In genomic region chr11:11223162-11223561, GRCm38 (mm10) we compare ENCODE assay signal across 9 mouse cellular contexts.
DNase-seq lines count a peak whose midpoint lies in the region; ATAC-seq and TF ChIP-seq lines count a peak whose summit lies in the region.
"Had no signal": no experiment of that assay in that cellular context is flagged by ENCODE, and none has a peak within 500 bp of the region (broad histone marks: within the 10 kb centered on the region; RNA-seq: fewer than 3 reads in every experiment).

No protein-coding gene starts in this region.

- H3K9me3 ChIP-seq in intestine, postnatal 0 days (ENCODE audit: control insufficient read depth) = no peaks in the 10 kb centered on the region
- no peaks in the 10 kb centered on the region for H3K9me3 ChIP-seq in intestine, embryonic 16.5 days (ENCODE audit: control insufficient read depth, low read length)
- no peaks in the 10 kb centered on the region for H3K9me3 ChIP-seq in embryonic facial prominence, embryonic 14.5 days (ENCODE audit: control insufficient read depth, low read length)
- H3K9me3 ChIP-seq in midbrain, postnatal 0 days (ENCODE audit: low read length) = no peaks in the 10 kb centered on the region
- H3K9me3 ChIP-seq: heart, embryonic 12.5 days had no signal

- H3K9ac ChIP-seq in intestine, postnatal 0 days (ENCODE audit: low read depth, low read length) = no peak overlapping the region
- no peak overlapping the region for H3K9ac ChIP-seq in intestine, embryonic 16.5 days (ENCODE audit: low read depth, low read length)
- no peak overlapping the region for H3K9ac ChIP-seq in embryonic facial prominence, embryonic 14.5 days (ENCODE audit: low read depth, low read length)
- H3K9ac ChIP-seq in midbrain, postnatal 0 days (replicated peaks; ENCODE audit: low read length, poor library complexity, severe bottlenecking) = no peak overlapping the region
- H3K9ac ChIP-seq: heart, embryonic 12.5 days had no signal

- no peak overlapping the region for H3K4me3 ChIP-seq in intestine, postnatal 0 days (ENCODE audit: low read depth, low read length)
- no peak overlapping the region for H3K4me3 ChIP-seq in intestine, embryonic 16.5 days (ENCODE audit: low read length)
- H3K4me3 ChIP-seq in embryonic facial prominence, embryonic 14.5 days (ENCODE audit: low read depth, low read length) = no peak overlapping the region
- no peak overlapping the region for H3K4me3 ChIP-seq in midbrain, postnatal 0 days (ENCODE audit: low read depth, low read length)
- H3K4me3 ChIP-seq: heart, embryonic 12.5 days had no signal

- TF ChIP-seq CTCF in intestine, postnatal 0 days (IDR thresholded peaks at IDR 0.05; ENCODE audit: low read depth) = peak; percentile 64
- TF ChIP-seq CTCF in midbrain, postnatal 0 days (IDR thresholded peaks at IDR 0.05) = peak; percentile 74

- DNase-seq in lung, postnatal 10 days = peak; percentile 4
- no peak for DNase-seq in lung, postnatal 4 days
- peak; percentile 44 for DNase-seq in embryonic facial prominence, embryonic 14.5 days (ENCODE audit: low spot score)
- DNase-seq in midbrain, postnatal 0 days (ENCODE audit: low spot score) = peak; percentile 65
- DNase-seq in gastrocnemius, postnatal 10 days = no peak
- DNase-seq: lung, postnatal 36 days had no signal

- H3K4me2 ChIP-seq in intestine, postnatal 0 days (replicated peaks; ENCODE audit: low read depth) = no peak overlapping the region
- no peak overlapping the region for H3K4me2 ChIP-seq in intestine, embryonic 16.5 days (ENCODE audit: low read depth, low read length)
- H3K4me2 ChIP-seq in embryonic facial prominence, embryonic 14.5 days (ENCODE audit: low read depth, low read length) = no peak overlapping the region
- no peak overlapping the region for H3K4me2 ChIP-seq in midbrain, postnatal 0 days (ENCODE audit: low read depth, low read length, poor library complexity, severe bottlenecking)
- H3K4me2 ChIP-seq: heart, embryonic 12.5 days had no signal

- no peak overlapping the region for H3K27ac ChIP-seq in intestine, postnatal 0 days (ENCODE audit: low read depth, low read length)
- H3K27ac ChIP-seq in intestine, embryonic 16.5 days (ENCODE audit: low read length) = no peak overlapping the region
- no peak overlapping the region for H3K27ac ChIP-seq in embryonic facial prominence, embryonic 14.5 days (replicated peaks; ENCODE audit: low read depth, low read length)
- no peak overlapping the region for H3K27ac ChIP-seq in midbrain, postnatal 0 days (ENCODE audit: low read depth, low read length)

- H3K4me1 ChIP-seq in intestine, postnatal 0 days (replicated peaks; ENCODE audit: control insufficient read depth, insufficient read depth, low read length) = no peaks in the 10 kb centered on the region
- H3K4me1 ChIP-seq in intestine, embryonic 16.5 days (ENCODE audit: control insufficient read depth, insufficient read depth, low read length) = no peaks in the 10 kb centered on the region
- no peaks in the 10 kb centered on the region for H3K4me1 ChIP-seq in embryonic facial prominence, embryonic 14.5 days (ENCODE audit: control insufficient read depth, insufficient read depth, low read length)
- H3K4me1 ChIP-seq in midbrain, postnatal 0 days (ENCODE audit: insufficient read depth, low read length) = no peaks in the 10 kb centered on the region
- H3K4me1 ChIP-seq: heart, embryonic 12.5 days had no signal

- no peaks in the 10 kb centered on the region for H3K27me3 ChIP-seq in intestine, postnatal 0 days (replicated peaks; ENCODE audit: control insufficient read depth, insufficient read depth, low read length)
- no peaks in the 10 kb centered on the region for H3K27me3 ChIP-seq in intestine, embryonic 16.5 days (replicated peaks; ENCODE audit: control insufficient read depth, insufficient read depth, low read length)
- H3K27me3 ChIP-seq in embryonic facial prominence, embryonic 14.5 days (replicated peaks; ENCODE audit: control insufficient read depth, insufficient read depth, low read length) = no peaks in the 10 kb centered on the region
- H3K27me3 ChIP-seq in midbrain, postnatal 0 days (ENCODE audit: insufficient read depth, low read length) = no peaks in the 10 kb centered on the region
- H3K27me3 ChIP-seq: heart, embryonic 12.5 days had no signal

- WGBS in intestine, postnatal 0 days = 13% methylated on average over 1 of the region's 1 CpGs
- 18% methylated on average over 1 of the region's 1 CpGs for WGBS in intestine, embryonic 16.5 days
- WGBS in embryonic facial prominence, embryonic 14.5 days = 11% methylated on average over 1 of the region's 1 CpGs
- WGBS in midbrain, postnatal 0 days = 9% methylated on average over 1 of the region's 1 CpGs

- no peak for ATAC-seq in intestine, postnatal 0 days
- ATAC-seq in intestine, embryonic 16.5 days = no peak
- 0 out of 2 replicates have a peak, but pooled peaks have one; percentile 15 for ATAC-seq in embryonic facial prominence, embryonic 14.5 days (ENCODE audit: low read depth)
- ATAC-seq in midbrain, postnatal 0 days (ENCODE audit: low FRiP score) = no peak

- H3K36me3 ChIP-seq in intestine, postnatal 0 days (ENCODE audit: control insufficient read depth, insufficient read depth) = no peaks in the 10 kb centered on the region
- no peaks in the 10 kb centered on the region for H3K36me3 ChIP-seq in intestine, embryonic 16.5 days (ENCODE audit: control insufficient read depth, insufficient read depth, low read length)
- H3K36me3 ChIP-seq in embryonic facial prominence, embryonic 14.5 days (ENCODE audit: control insufficient read depth, insufficient read depth, low read length) = no peaks in the 10 kb centered on the region
- no peaks in the 10 kb centered on the region for H3K36me3 ChIP-seq in midbrain, postnatal 0 days (ENCODE audit: insufficient read depth, low read length)
- H3K36me3 ChIP-seq: heart, embryonic 12.5 days had no signal

Comparison
In these comparisons a context has a peak if more than half of its experiments do, and no peak if none do; other contexts are left out.
1. DNase-seq: peak in lung, postnatal 10 days (single experiment), embryonic facial prominence, embryonic 14.5 days (single experiment) and midbrain, postnatal 0 days (single experiment); none in lung, postnatal 4 days (0 of 2) and gastrocnemius, postnatal 10 days (single experiment).